Mouse (Mus musculus) small intestine, adult 2 months (tissue): ENCODE measurements around the gene Cldn7.

Experiments used
- CTCF ChIP-seq: fragments of 200-500 bp; IDR thresholded peaks from 2 replicates; pipeline ENCODE4 v1.5.1; 2012; ENCODE audit warnings: low read depth, mild to moderate bottlenecking, control low read depth, inconsistent platforms, low read length, moderate library complexity, mixed read lengths; ENCODE audit not compliant: insufficient replicate concordance, insufficient read length; ENCODE audit errors: extremely low read depth
- POLR2A ChIP-seq: fragments of 200-500 bp; IDR thresholded peaks from 2 replicates; pipeline ENCODE4 v1.6.1; 2012; ENCODE audit warnings: low read depth, mild to moderate bottlenecking, control low read depth, inconsistent platforms, low read length, moderate library complexity

DNA sequence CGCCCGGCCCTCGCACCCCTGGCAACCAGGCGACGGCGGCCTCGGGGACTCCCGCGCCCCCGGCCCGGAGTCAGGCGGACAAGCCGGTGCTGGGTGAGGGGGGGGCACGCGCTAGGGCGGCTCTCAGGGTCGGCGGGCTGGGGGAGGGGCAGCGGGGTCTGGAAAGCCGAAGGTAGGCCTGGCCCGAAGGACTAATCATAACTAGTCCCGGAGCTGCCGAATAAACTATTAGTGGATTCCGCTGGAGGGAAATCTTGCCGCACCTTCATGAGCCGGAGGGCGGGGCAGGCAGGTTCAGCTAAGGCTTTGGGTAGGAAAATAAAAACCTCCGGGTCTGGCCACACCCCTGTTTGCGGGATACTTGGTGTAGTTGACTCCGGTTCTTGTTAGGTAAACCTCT is 28.4 kb upstream of the Cldn7 start:
- TF ChIP-seq CTCF (no peak), POLR2A (no peak)
